Mouse (Mus musculus) spleen, adult 10 weeks (tissue): Measurements from ENCODE around the gene Tulp3. TPM values are rescaled to one million over a fixed set of nuclear protein-coding genes. Genes with fewer than 3 reads are reported as not detected.

Source experiments
- polyA plus RNA-seq: library from polyadenylated mRNA; stranded (reverse); fragments of 350-450 nt; fragmentation: Illumina TruSeq; extraction: RNeasy Lipid Tissue Mini Kit (QIAGEN cat#74804); gene quantifications from one replicate; pipeline ENCODE4 v1.2.3, GENCODE M21; 2015; ENCODE audit warnings: low replicate concordance; ENCODE audit not compliant: insufficient read depth

Gene Tulp3
- polyA plus RNA-seq = 9.6 TPM

GRCm38 (mm10) chr6:128355726-128356416 lies at the start of gene Tulp3:
Gene Tulp3, minus strand, starts transcription at chr6:128355851.

GRCm38 (mm10) chr6:128398996-128399395 lies 43.3 kb upstream of the Tulp3 start, which contains the start of gene Nrip2:
Gene Nrip2, plus strand, starts transcription at chr6:128399296.

GRCm38 (mm10) chr6:128375192-128375591 lies 19.5 kb upstream of the Tulp3 start, which contains the start of the genes Tex52 and Gm44596:
Gene Tex52, plus strand, starts transcription at chr6:128375456.
Gene Gm44596, plus strand, starts transcription at chr6:128375503.

GRCm38 (mm10) chr6:128362381-128363006 lies 6.8 kb upstream of the Tulp3 start, which contains the start of the genes Rhno1 and Foxm1:
Gene Rhno1, minus strand, starts transcription at chr6:128362911.
Gene Foxm1, plus strand, starts transcription at chr6:128362967.

GRCm38 (mm10) chr6:128300134-128301001 lies 55.3 kb downstream of the Tulp3 start, which contains the start of gene Tead4:
Gene Tead4, minus strand, starts transcription at chr6:128300823.

Other genes starting within 250 kb of the Tulp3 start
- 15.3 TPM for gene Tspan9, start 212.3 kb downstream of the Tulp3 start, polyA plus RNA-seq
- gene Tead4, start 55.0 kb downstream of the Tulp3 start, polyA plus RNA-seq = 0.81 TPM
- gene Rhno1, start 7.1 kb upstream of the Tulp3 start, polyA plus RNA-seq = 51.3 TPM
- gene Foxm1, start 7.1 kb upstream of the Tulp3 start, polyA plus RNA-seq = 15.4 TPM
- gene Tex52, start 19.6 kb upstream of the Tulp3 start, polyA plus RNA-seq = 0.29 TPM
- not detected for gene Gm44596, start 19.7 kb upstream of the Tulp3 start, polyA plus RNA-seq
- 0.33 TPM for gene Nrip2, start 43.4 kb upstream of the Tulp3 start, polyA plus RNA-seq
- gene Itfg2, start 69.1 kb upstream of the Tulp3 start, polyA plus RNA-seq = 19.2 TPM
- gene Fkbp4, start 82.8 kb upstream of the Tulp3 start, polyA plus RNA-seq = 70.2 TPM
- not detected for gene Pzp, start 170.9 kb upstream of the Tulp3 start, polyA plus RNA-seq
- gene A2ml1, start 225.8 kb upstream of the Tulp3 start, polyA plus RNA-seq = not detected